Mouse (Mus musculus) kidney, postnatal 0 days (tissue): ENCODE results near the gene Kctd2. TPM values are rescaled to one million over a fixed set of nuclear protein-coding genes. Genes with fewer than 3 reads are reported as not detected.
"Not testable (repeated sequence)": the region's sequence is repeated elsewhere in the genome, so short reads cannot be mapped to it uniquely, and the experiment has no call there.

Experiments used
- ATAC-seq: fragments of 200-750 bp; cut with Nextera tagmentation; replicated peaks from 2 replicates; pipeline ENCODE4 v1.8.0; 2017; ENCODE audit warnings: low read depth, moderate number of reproducible peaks, moderate TSS enrichment, moderate library complexity; ENCODE audit not compliant: low FRiP score
- DNase-seq: peaks from one replicate; pipeline ENCODE4 v3.0.0-alpha.2; 2016; ENCODE audit warnings: low spot score
- H3K27ac ChIP-seq: fragments of 300-500 bp; sonication (generic); 2 replicates; pipeline ENCODE4 v1.5.1; 2014; ENCODE audit warnings: mild to moderate bottlenecking
- H3K27me3 ChIP-seq: fragments of 300-500 bp; sonication (generic); 2 replicates; pipeline ENCODE4 v1.6.1; 2014; ENCODE audit warnings: low read length, mixed read lengths; ENCODE audit not compliant: insufficient read depth
- H3K36me3 ChIP-seq: fragments of 300-500 bp; sonication (generic); 2 replicates; pipeline ENCODE4 v1.6.1; 2014; ENCODE audit warnings: low read length, mixed read lengths; ENCODE audit not compliant: insufficient read depth
- H3K4me1 ChIP-seq: fragments of 300-500 bp; sonication (generic); replicated peaks from 2 replicates; pipeline ENCODE4 v1.6.1; 2014; ENCODE audit warnings: antibody characterized with exemption, low read length, mixed read lengths; ENCODE audit not compliant: insufficient read depth
- H3K4me2 ChIP-seq: fragments of 300-500 bp; sonication (generic); 2 replicates; pipeline ENCODE4 v1.6.1; 2014; ENCODE audit warnings: mild to moderate bottlenecking, low read length, moderate library complexity, mixed read lengths
- H3K4me3 ChIP-seq: fragments of 300-500 bp; sonication (generic); replicated peaks from 2 replicates; pipeline ENCODE4 v1.5.1; 2014; ENCODE audit warnings: low read depth, low read length
- H3K9ac ChIP-seq: fragments of 300-500 bp; sonication (generic); 2 replicates; pipeline ENCODE4 v1.6.1; 2014; ENCODE audit warnings: low read depth, low read length
- H3K9me3 ChIP-seq: fragments of 300-500 bp; sonication (generic); replicated peaks from 2 replicates; pipeline ENCODE4 v1.6.1; 2016; ENCODE audit warnings: low read length, inconsistent platforms, mixed read lengths
- CTCF ChIP-seq: IDR thresholded peaks from 2 replicates; pipeline ENCODE4 v1.5.1; 2016; ENCODE audit warnings: antibody characterized with exemption, low read depth, mild to moderate bottlenecking, moderate library complexity
- WGBS: fragments of 180-500 bp; shearing (Covaris S2); extraction: QIAGEN DNeasy Blood & Tissue Kit; methylation state at CpG from one replicate; pipeline ENCODE4 v1.1.7; 2014; 5-methylcytosine and 5-hydroxymethylcytosine counted together
- polyA plus RNA-seq: library from polyadenylated mRNA; unstranded; fragments of >200 nt; fragmentation: Nextera tagmentation; extraction: Ambion mirVana; gene quantifications from 2 replicates; pipeline ENCODE4 v1.2.1, GENCODE M21; 2015

Gene Kctd2
- polyA plus RNA-seq, 1 experiment from 2014 or later, result 22.2 TPM

- peak; percentile 20 for DNase-seq
- no peaks in the 10 kb centered on the region for H3K9me3 ChIP-seq
- H3K4me3 ChIP-seq, result peak overlapping the region; percentile 74
- H3K27me3 ChIP-seq, result no peaks in the 10 kb centered on the region
- H3K9ac ChIP-seq, result no peak overlapping the region
- no peak for TF ChIP-seq CTCF
- H3K36me3 ChIP-seq, result no peaks in the 10 kb centered on the region
- no peak overlapping the region for H3K27ac ChIP-seq
- WGBS, result 19% methylated on average over 5 of the region's 5 CpGs
- H3K4me2 ChIP-seq, result peak overlapping the region; percentile 82
- ATAC-seq, result no peak
- H3K4me1 ChIP-seq, result peaks cover 25% of the 10 kb centered on the region; the same call in 1 of the 2 replicates
Measured at GRCm38 (mm10) chr11:115382891-115383290, 37.0 kb upstream of the Kctd2 start.

- H3K36me3 ChIP-seq, result no peaks in the 10 kb centered on the region
- no peak overlapping the region for H3K4me3 ChIP-seq
- H3K4me1 ChIP-seq, result peaks cover 25% of the 10 kb centered on the region; the same call in 1 of the 2 replicates
- no peak for TF ChIP-seq CTCF
- H3K9ac ChIP-seq, result 0 out of 2 replicates have a peak overlapping the region, but pooled peaks have one; percentile 3
- 50% methylated on average over 16 of the region's 16 CpGs for WGBS
- H3K4me2 ChIP-seq, result peak overlapping the region; percentile 82
- no peaks in the 10 kb centered on the region for H3K27me3 ChIP-seq
- H3K27ac ChIP-seq, result peak overlapping the region; percentile 58
- DNase-seq (peak; percentile 29), ATAC-seq (no peak)
- no peaks in the 10 kb centered on the region for H3K9me3 ChIP-seq
Measured at GRCm38 (mm10) chr11:115383701-115384474, 36.0 kb upstream of the Kctd2 start.

- no peak for TF ChIP-seq CTCF
- WGBS, result 65% methylated on average over 5 of the region's 5 CpGs
- peak overlapping the region; percentile 18; the same call in 1 of the 2 replicates for H3K4me2 ChIP-seq
Measured at GRCm38 (mm10) chr11:115384587-115384986, 35.3 kb upstream of the Kctd2 start.

GRCm38 (mm10) chr11:115386859-115387258 is 33.1 kb upstream of the Kctd2 start:
- peaks cover 25% of the 10 kb centered on the region; the same call in 1 of the 2 replicates for H3K4me1 ChIP-seq
- H3K9me3 ChIP-seq, H3K4me2 ChIP-seq, ATAC-seq, H3K27ac ChIP-seq, H3K4me3 ChIP-seq, H3K9ac ChIP-seq, H3K27me3 ChIP-seq, H3K36me3 ChIP-seq, DNase-seq: not testable (repeated sequence)
- 87% methylated on average over 3 of the region's 3 CpGs for WGBS

More at GRCm38 (mm10) chr11:115384587-115384986, 35.3 kb upstream of the Kctd2 start:
- Histone ChIP-seq H3K9me3 (no peaks in the 10 kb centered on the region), H3K4me3 (no peak overlapping the region), H3K27ac (peak overlapping the region; percentile 58; the same call in 1 of the 2 replicates), H3K27me3 (no peaks in the 10 kb centered on the region), H3K36me3 (no peaks in the 10 kb centered on the region), H3K9ac (peak overlapping the region; percentile 31; the same call in 1 of the 2 replicates), H3K4me1 (peaks cover 25% of the 10 kb centered on the region; the same call in 1 of the 2 replicates)
- peak; percentile 30 for DNase-seq
- ATAC-seq, result no peak

GRCm38 (mm10) chr11:115391358-115391757 is 28.6 kb upstream of the Kctd2 start:
- Histone ChIP-seq H3K9ac (no peak overlapping the region), H3K27ac (no peak overlapping the region), H3K4me1 (no peaks in the 10 kb centered on the region), H3K27me3 (no peaks in the 10 kb centered on the region), H3K9me3 (no peaks in the 10 kb centered on the region), H3K4me3 (no peak overlapping the region), H3K36me3 (peaks cover 20% of the 10 kb centered on the region; the same call in 1 of the 2 replicates), H3K4me2 (no peak overlapping the region)
- ATAC-seq, result no peak
- TF ChIP-seq CTCF, result no peak
- 86% methylated on average over 7 of the region's 7 CpGs for WGBS
- DNase-seq, result no peak

- Histone ChIP-seq H3K9ac (no peak overlapping the region), H3K27me3 (no peaks in the 10 kb centered on the region), H3K4me3 (no peak overlapping the region), H3K9me3 (no peaks in the 10 kb centered on the region), H3K27ac (no peak overlapping the region), H3K36me3 (peaks cover 20% of the 10 kb centered on the region; the same call in 1 of the 2 replicates), H3K4me2 (peak overlapping the region; percentile 23; the same call in 1 of the 2 replicates), H3K4me1 (no peaks in the 10 kb centered on the region)
- no peak for TF ChIP-seq CTCF
- ATAC-seq (peak; percentile 7; the same call in 1 of the 2 replicates), DNase-seq (peak; percentile 19)
- 62% methylated on average over 34 of the region's 34 CpGs for WGBS
Measured at GRCm38 (mm10) chr11:115393721-115394325, 26.1 kb upstream of the Kctd2 start.
